Mouse (Mus musculus) kidney, adult 2 months (tissue): ENCODE data around the gene Cxadr.

ENCODE experiments used
- CTCF ChIP-seq: fragments of 200-500 bp; conservative IDR thresholded peaks from 2 replicates; pipeline ENCODE4 v1.5.1; 2011; ENCODE audit warnings: low read depth, mild to moderate bottlenecking, control low read depth, low read length, moderate library complexity, mixed read lengths; ENCODE audit not compliant: insufficient read depth, insufficient read length
- POLR2A ChIP-seq: fragments of 200-500 bp; IDR thresholded peaks from one replicate; pipeline ENCODE4 v1.6.1; 2011; ENCODE audit warnings: low read depth, low read length, control low read depth

DNA sequence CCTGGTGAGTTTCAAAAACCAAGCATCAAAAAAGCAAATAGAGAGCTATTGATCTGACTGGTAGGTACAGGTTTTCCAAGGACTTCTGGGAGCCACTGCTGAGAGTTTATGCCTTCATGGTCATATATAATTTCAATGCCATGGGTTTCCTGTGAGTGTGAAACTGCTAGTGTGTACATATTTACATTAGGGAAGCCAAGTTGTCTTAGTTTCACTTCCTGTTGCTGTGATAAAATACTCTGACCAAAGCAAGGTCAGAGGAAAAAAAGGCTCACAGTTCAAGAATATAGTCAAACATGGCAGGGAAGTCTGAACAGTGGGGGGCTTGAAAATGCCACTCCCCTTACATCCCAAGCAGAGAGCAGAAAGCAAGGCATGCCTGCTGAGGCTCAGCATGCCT, 33.8 kb upstream of the Cxadr start:
- TF ChIP-seq POLR2A (no peak), CTCF (no peak)
